Mouse (Mus musculus) embryonic fibroblast, embryonic 13.5 days (primary cell): Measurements from ENCODE around the gene Bricd5.

Source experiments
- CTCF ChIP-seq: IDR thresholded peaks from 2 replicates; pipeline ENCODE4 v1.5.1; 2011; ENCODE audit warnings: mild to moderate bottlenecking, control low read depth, low read length, moderate library complexity, borderline replicate concordance; ENCODE audit not compliant: insufficient read depth
- POLR2A ChIP-seq: IDR thresholded peaks from 2 replicates; pipeline ENCODE4 v1.6.1; 2011; ENCODE audit warnings: low read depth, mild to moderate bottlenecking, control low read depth, low read length, moderate library complexity

GRCm38 (mm10) chr17:24480201-24480826, 6.6 kb downstream of the Bricd5 start:
- peak; percentile 20; the same call in 1 of the 2 replicates for TF ChIP-seq CTCF
- no peak for TF ChIP-seq POLR2A
